8 mouse cellular contexts compared by ENCODE assay signal in genomic region chr13:6647992-6648668, GRCm38 (mm10). TPM values are rescaled to one million over a fixed set of nuclear protein-coding genes. Genes with fewer than 3 reads are reported as not detected.
DNase-seq lines count a peak whose midpoint lies in the region; ATAC-seq and TF ChIP-seq lines count a peak whose summit lies in the region.

No protein-coding gene starts in this region.

- H3K4me2 ChIP-seq in forebrain, embryonic 12.5 days: peak overlapping the region; percentile 100
- H3K4me2 ChIP-seq in liver, embryonic 13.5 days: peak overlapping the region; percentile 98

- TF ChIP-seq CTCF in small intestine, adult 2 months (IDR thresholded peaks at IDR 0.05; ENCODE audit: extremely low read depth, insufficient read length, insufficient replicate concordance, low read depth, low read length): no peak

- H3K9ac ChIP-seq in forebrain, embryonic 12.5 days: peak overlapping the region; percentile 59
- peak overlapping the region; percentile 70 for H3K9ac ChIP-seq in liver, embryonic 13.5 days

- no peak overlapping the region for H3K27ac ChIP-seq in forebrain, embryonic 12.5 days
- H3K27ac ChIP-seq in liver, embryonic 13.5 days: no peak overlapping the region
- peak overlapping the region; percentile 92 for H3K27ac ChIP-seq in small intestine, adult 2 months (ENCODE audit: insufficient read depth, low read depth, low read length)

- peak; percentile 8 for DNase-seq in embryo, embryonic 10 days (ENCODE audit: low spot score)
- DNase-seq in embryo, embryonic 9.5 days (ENCODE audit: extremely low spot score): no peak
- peak; percentile 11 for DNase-seq in liver, embryonic 13.5 days
- DNase-seq in gastrocnemius, postnatal 10 days: no peak

- WGBS in forebrain, embryonic 12.5 days: under 1% methylated on average over 28 of the region's 28 CpGs
- WGBS in liver, embryonic 13.5 days (ENCODE audit: insufficient replicate concordance): under 1% methylated on average over 28 of the region's 28 CpGs
- under 1% methylated on average over 28 of the region's 28 CpGs for WGBS in small intestine, adult 2 months

- H3K9me3 ChIP-seq in megakaryocyte, embryonic 14.5 days: no peaks in the 10 kb centered on the region
- H3K9me3 ChIP-seq in forebrain, embryonic 12.5 days: no peaks in the 10 kb centered on the region
- H3K9me3 ChIP-seq in liver, embryonic 13.5 days (replicated peaks): no peaks in the 10 kb centered on the region

- H3K36me3 ChIP-seq in megakaryocyte, embryonic 14.5 days (replicated peaks; ENCODE audit: low read length): peaks cover 11% of the 10 kb centered on the region
- no peaks in the 10 kb centered on the region for H3K36me3 ChIP-seq in forebrain, embryonic 12.5 days (replicated peaks)
- no peaks in the 10 kb centered on the region for H3K36me3 ChIP-seq in liver, embryonic 13.5 days
- H3K36me3 ChIP-seq in small intestine, adult 2 months (ENCODE audit: control insufficient read depth, insufficient read depth, low read length): 0 out of 2 replicates have a peak, but pooled peaks cover 2% of the 10 kb centered on the region

- H3K4me1 ChIP-seq in megakaryocyte, embryonic 14.5 days: peaks cover 67% of the 10 kb centered on the region
- H3K4me1 ChIP-seq in forebrain, embryonic 12.5 days: peaks cover 15% of the 10 kb centered on the region
- peaks cover 28% of the 10 kb centered on the region for H3K4me1 ChIP-seq in liver, embryonic 13.5 days (replicated peaks)
- peaks cover 9% of the 10 kb centered on the region for H3K4me1 ChIP-seq in small intestine, adult 2 months (ENCODE audit: control insufficient read depth, insufficient read depth, insufficient read length, low read length)

- no peaks in the 10 kb centered on the region for H3K27me3 ChIP-seq in megakaryocyte, embryonic 14.5 days (replicated peaks)
- H3K27me3 ChIP-seq in forebrain, embryonic 12.5 days: peaks cover 6% of the 10 kb centered on the region; the same call in 1 of the 2 replicates
- no peaks in the 10 kb centered on the region for H3K27me3 ChIP-seq in liver, embryonic 13.5 days
- H3K27me3 ChIP-seq in small intestine, adult 2 months (ENCODE audit: control insufficient read depth, insufficient read depth, low read length): no peaks in the 10 kb centered on the region

- no peak for ATAC-seq in megakaryocyte, adult 5-6 weeks (ENCODE audit: poor library complexity, severe bottlenecking)
- peak; percentile 39 for ATAC-seq in forebrain, embryonic 12.5 days (ENCODE audit: low FRiP score)
- peak; percentile 18 for ATAC-seq in liver, embryonic 13.5 days (ENCODE audit: low read depth)

- peak overlapping the region; percentile 97 for H3K4me3 ChIP-seq in megakaryocyte, embryonic 14.5 days (replicated peaks)
- peak overlapping the region; percentile 57 for H3K4me3 ChIP-seq in forebrain, embryonic 12.5 days (replicated peaks)
- H3K4me3 ChIP-seq in liver, embryonic 13.5 days (replicated peaks): peak overlapping the region; percentile 67
- peak overlapping the region; percentile 88 for H3K4me3 ChIP-seq in small intestine, adult 2 months (ENCODE audit: low read depth, low read length)

- TF ChIP-seq POLR2A in small intestine, adult 2 months (IDR thresholded peaks at IDR 0.05; ENCODE audit: low read depth, low read length): no peak

RNA-seq across cellular contexts. Expression of gene Pfkp, which starts 0.4 kb away (rescaled TPM):
- polyA plus RNA-seq in megakaryocyte, embryonic 14.5 days (2012; ENCODE audit: insufficient read depth, low replicate concordance): 15.2 and 36.9 TPM in 2 replicates
- total RNA-seq in megakaryocyte, adult 5-6 weeks (2015): 51.1 and 66.3 TPM in 2 replicates
- total RNA-seq in megakaryocyte, adult 5-6 weeks (2017): 90.5 and 94.6 TPM in 2 replicates
- polyA plus RNA-seq in forebrain, embryonic 12.5 days (2016; fragmentation: Nextera tagmentation; extraction: Ambion mirVana): 29.6 and 30.1 TPM in 2 replicates
- 6.2 and 7.9 TPM in 2 replicates for polyA plus RNA-seq in liver, embryonic 13.5 days (2015; fragmentation: Nextera tagmentation; extraction: Ambion mirVana)
- polyA plus RNA-seq in small intestine, adult 2 months (2012; rRNA removed): 37.4 and 159 TPM in 2 replicates
- total RNA-seq in gastrocnemius, postnatal 10 days (2021): 1 to 10 TPM; 8.1 to 9.9 TPM

Comparison
In these comparisons a context has a peak if more than half of its experiments do, and no peak if none do; other contexts are left out.
1. DNase-seq: peak in embryo, embryonic 10 days (single experiment) and liver, embryonic 13.5 days (single experiment); none in embryo, embryonic 9.5 days (single experiment) and gastrocnemius, postnatal 10 days (single experiment).
2. Peak in every context shown above with its lines, with median percentiles within 50 percentile points of each other: H3K4me3 ChIP-seq.